Mouse (Mus musculus) MEL (cell line): Measurements from ENCODE around the gene Adcy1. TPM values are rescaled to one million over a fixed set of nuclear protein-coding genes. Genes with fewer than 3 reads are reported as not detected.

ENCODE experiments used
- DNase-seq: peaks from one replicate; pipeline ENCODE4 v3.0.0; 2011; ENCODE audit warnings: low read depth, low spot score
- H3K27ac ChIP-seq: 2 replicates; pipeline ENCODE4 v1.5.1; 2012; ENCODE audit warnings: low read depth, mild to moderate bottlenecking, control low read depth, low read length, moderate library complexity; ENCODE audit not compliant: control insufficient read depth
- H3K27me3 ChIP-seq, 2 experiments: fragments of 150-350 bp in 1 of 2; sonication (generic) in 1 of 2; 2 replicates each; pipeline ENCODE4 v1.6.1; 2012; ENCODE audit warnings: low read length in 2 of 2, mild to moderate bottlenecking in 2 of 2, improper control_type of control experiment in 1 of 2, moderate library complexity in 1 of 2; ENCODE audit not compliant: insufficient read depth in 2 of 2, control insufficient read depth in 1 of 2
- H3K36me3 ChIP-seq, 2 experiments: 2 replicates each; pipeline ENCODE4 v1.6.1; 2012 to 2014; ENCODE audit warnings: low read length in 2 of 2, improper control_type of control experiment in 1 of 2, inconsistent platforms in 1 of 2, mild to moderate bottlenecking in 1 of 2; ENCODE audit not compliant: insufficient read depth in 2 of 2, control insufficient read depth in 1 of 2
- H3K4me1 ChIP-seq, 2 experiments: fragments of 150-350 bp in 1 of 2; sonication (generic) in 1 of 2; 2 replicates each; pipeline ENCODE4 v1.6.1; 2012; ENCODE audit warnings: low read length in 2 of 2, improper control_type of control experiment in 1 of 2, mild to moderate bottlenecking in 1 of 2; ENCODE audit not compliant: insufficient read depth in 2 of 2, control insufficient read depth in 1 of 2
- H3K4me3 ChIP-seq, 2 experiments: fragments of 150-350 bp in 1 of 2; sonication (generic) in 1 of 2; 2 replicates each; pipeline ENCODE4 v1.5.1; 2012; ENCODE audit warnings: low read depth in 2 of 2, low read length in 2 of 2, mild to moderate bottlenecking in 2 of 2, moderate library complexity in 2 of 2, control low read depth in 1 of 2, improper control_type of control experiment in 1 of 2; ENCODE audit not compliant: control insufficient read depth in 1 of 2, insufficient read depth in 1 of 2
- H3K79me2 ChIP-seq: 2 replicates; pipeline ENCODE4 v1.6.1; 2012; ENCODE audit warnings: mild to moderate bottlenecking, low read length, moderate library complexity; ENCODE audit not compliant: control insufficient read depth, poor library complexity, insufficient read depth
- H3K9ac ChIP-seq: 2 replicates; pipeline ENCODE4 v1.6.1; 2012; ENCODE audit warnings: low read depth, mild to moderate bottlenecking, control low read depth, low read length, moderate library complexity; ENCODE audit not compliant: control insufficient read depth, poor library complexity, severe bottlenecking
- H3K9me3 ChIP-seq: fragments of 150-350 bp; sonication (generic); replicated peaks from 2 replicates; pipeline ENCODE4 v1.6.1; 2012; ENCODE audit warnings: mild to moderate bottlenecking, low read length, improper control_type of control experiment, moderate library complexity; ENCODE audit not compliant: insufficient read depth
- CTCF ChIP-seq, 3 experiments: IDR thresholded peaks in 2 of 3; conservative IDR thresholded peaks in 1 of 3; 2 replicates each; pipeline ENCODE4 v1.5.1; 2011 to 2012; ENCODE audit warnings: low read length in 3 of 3, low read depth in 2 of 3, mild to moderate bottlenecking in 2 of 3, improper control_type of control experiment in 1 of 3, inconsistent platforms in 1 of 3, mixed read lengths in 1 of 3, moderate library complexity in 1 of 3; ENCODE audit not compliant: control insufficient read depth in 1 of 3, insufficient read depth in 1 of 3, poor library complexity in 1 of 3, severe bottlenecking in 1 of 3
- EP300 ChIP-seq, 2 experiments: IDR thresholded peaks; 2 replicates each; pipeline ENCODE4 v1.6.1; 2011; ENCODE audit warnings: improper control_type of control experiment in 2 of 2, low read length in 2 of 2, low read depth in 1 of 2, mild to moderate bottlenecking in 1 of 2
- GATA1 ChIP-seq: IDR thresholded peaks from 2 replicates; pipeline ENCODE4 v1.6.1; 2011; ENCODE audit warnings: low read depth, low read length, improper control_type of control experiment
- HCFC1 ChIP-seq: IDR thresholded peaks from 2 replicates; pipeline ENCODE4 v1.6.1; 2012; ENCODE audit warnings: low read depth, mild to moderate bottlenecking, inconsistent platforms, low read length, improper control_type of control experiment, moderate library complexity
- MAFK ChIP-seq: IDR thresholded peaks from 2 replicates; pipeline ENCODE4 v1.6.1; 2011; ENCODE audit warnings: low read depth, mild to moderate bottlenecking, low read length, improper control_type of control experiment, borderline replicate concordance
- MAZ ChIP-seq: IDR thresholded peaks from 2 replicates; pipeline ENCODE4 v1.6.1; 2012; ENCODE audit warnings: low read depth, mild to moderate bottlenecking, inconsistent platforms, low read length, improper control_type of control experiment
- MXI1 ChIP-seq: IDR thresholded peaks from 2 replicates; pipeline ENCODE4 v1.6.1; 2011; ENCODE audit warnings: mild to moderate bottlenecking, low read depth, low read length, improper control_type of control experiment
- NELFE ChIP-seq: IDR thresholded peaks from 2 replicates; pipeline ENCODE4 v1.6.1; 2011; ENCODE audit warnings: low read depth, low read length, improper control_type of control experiment
- POLR2A ChIP-seq, 2 experiments: IDR thresholded peaks; 2 replicates each; pipeline ENCODE4 v1.6.1; 2011 to 2012; ENCODE audit warnings: low read length in 2 of 2, mild to moderate bottlenecking in 2 of 2, control low read depth in 1 of 2, improper control_type of control experiment in 1 of 2, low read depth in 1 of 2, moderate library complexity in 1 of 2; ENCODE audit not compliant: control insufficient read depth in 1 of 2, insufficient read depth in 1 of 2, poor library complexity in 1 of 2
- POLR2AphosphoS5 ChIP-seq: IDR thresholded peaks from 2 replicates; pipeline ENCODE4 v1.6.1; 2012; ENCODE audit warnings: low read depth, borderline replicate concordance, mild to moderate bottlenecking, inconsistent platforms, low read length, moderate library complexity, mixed read lengths
- RAD21 ChIP-seq: IDR thresholded peaks from 2 replicates; pipeline ENCODE4 v1.6.1; 2011; ENCODE audit warnings: mild to moderate bottlenecking, low read depth, low read length, improper control_type of control experiment
- SMC3 ChIP-seq: IDR thresholded peaks from 2 replicates; pipeline ENCODE4 v1.6.1; 2011; ENCODE audit warnings: low read depth, low read length, improper control_type of control experiment
- TBP ChIP-seq: IDR thresholded peaks from 2 replicates; pipeline ENCODE4 v1.8.0; 2011; ENCODE audit warnings: low read depth, low read length, improper control_type of control experiment
- UBTF ChIP-seq: IDR thresholded peaks from 2 replicates; pipeline ENCODE4 v1.6.1; 2012; ENCODE audit warnings: low read depth, mild to moderate bottlenecking, inconsistent platforms, low read length, improper control_type of control experiment, moderate library complexity, borderline replicate concordance; ENCODE audit not compliant: insufficient read depth
- USF2 ChIP-seq, 2 experiments: IDR thresholded peaks; 2 replicates each; pipeline ENCODE4 v1.6.1; 2011 to 2012; ENCODE audit warnings: improper control_type of control experiment in 2 of 2, low read length in 2 of 2, borderline replicate concordance in 1 of 2, inconsistent platforms in 1 of 2, low read depth in 1 of 2, mild to moderate bottlenecking in 1 of 2; ENCODE audit not compliant: insufficient read depth in 1 of 2
- ZKSCAN1 ChIP-seq: IDR thresholded peaks from 2 replicates; pipeline ENCODE4 v1.6.1; 2012; ENCODE audit warnings: low read depth, mild to moderate bottlenecking, inconsistent platforms, low read length, improper control_type of control experiment, moderate library complexity
- polyA plus RNA-seq, 2 experiments: library from polyadenylated mRNA; stranded (reverse) in 1 of 2; unstranded in 1 of 2; fragments of >175 nt in 1 of 2; fragments of >200 nt in 1 of 2; gene quantifications; 2 replicates each; pipeline versions ENCODE4 v1.2.1 to v1.2.4; 2012; ENCODE audit warnings: low replicate concordance in 2 of 2, low read depth in 1 of 2; ENCODE audit not compliant: insufficient read length in 2 of 2, insufficient read depth in 1 of 2, missing spikeins in 1 of 2
- total RNA-seq: library from RNA; depleted of rRNA; stranded (reverse); fragments of 300-350 nt; gene quantifications from 2 replicates; pipeline ENCODE4 v1.2.3, GENCODE M21; 2012

The Adcy1 gene
- total and polyA plus RNA-seq, 3 experiments = under 0.01 TPM; not detected in 2

DNA sequence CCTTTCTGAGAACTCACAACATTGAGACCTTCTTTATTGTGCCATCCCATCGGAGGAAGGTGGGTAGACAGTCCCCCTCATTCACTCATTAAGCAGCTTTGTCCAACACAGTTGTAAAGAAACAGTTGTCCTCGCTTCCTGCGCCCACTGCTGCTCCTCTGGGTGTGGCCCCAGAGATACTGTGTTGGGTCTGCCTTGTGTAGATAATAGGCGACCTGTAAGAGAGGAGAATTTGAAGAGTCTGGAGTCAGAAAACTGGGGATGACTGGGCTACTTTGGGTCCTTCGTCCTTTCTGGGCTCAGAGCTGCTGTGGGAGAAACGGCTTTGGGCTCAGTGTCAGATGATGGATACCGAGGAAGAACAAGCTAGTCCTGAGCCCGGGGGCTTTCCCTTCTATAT lies 75.1 kb downstream of the Adcy1 start:
- TF ChIP-seq MAZ (no peak), USF2 (IDR thresholded peaks at IDR 0.05; ENCODE audit: borderline replicate concordance in 1 of 2, insufficient read depth in 1 of 2, low read depth in 1 of 2, low read length in 2 of 2) (no peak), POLR2A (IDR thresholded peaks at IDR 0.05; ENCODE audit: control insufficient read depth in 1 of 2, insufficient read depth in 1 of 2, low read depth in 1 of 2, low read length in 2 of 2, poor library complexity in 1 of 2) (no peak), SMC3 (no peak), TBP (no peak), HCFC1 (no peak), MXI1 (no peak), CTCF (IDR thresholded peaks at IDR 0.05 in 2 of 3, conservative IDR thresholded peaks at IDR 0.05 in 1 of 3; ENCODE audit: control insufficient read depth in 1 of 3, insufficient read depth in 1 of 3, low read depth in 2 of 3, low read length in 3 of 3, poor library complexity in 1 of 3, severe bottlenecking in 1 of 3) (no peak)
- H3K79me2 ChIP-seq = no peaks in the 10 kb centered on the region
- H3K36me3 ChIP-seq = no peaks in the 10 kb centered on the region
- no peak for DNase-seq
- H3K9me3 ChIP-seq = no peaks in the 10 kb centered on the region
- no peaks in the 10 kb centered on the region for H3K27me3 ChIP-seq
- no peak overlapping the region for H3K9ac ChIP-seq
- H3K4me1 ChIP-seq = no peaks in the 10 kb centered on the region
- no peak overlapping the region for H3K4me3 ChIP-seq
- no peak overlapping the region for H3K27ac ChIP-seq

DNA sequence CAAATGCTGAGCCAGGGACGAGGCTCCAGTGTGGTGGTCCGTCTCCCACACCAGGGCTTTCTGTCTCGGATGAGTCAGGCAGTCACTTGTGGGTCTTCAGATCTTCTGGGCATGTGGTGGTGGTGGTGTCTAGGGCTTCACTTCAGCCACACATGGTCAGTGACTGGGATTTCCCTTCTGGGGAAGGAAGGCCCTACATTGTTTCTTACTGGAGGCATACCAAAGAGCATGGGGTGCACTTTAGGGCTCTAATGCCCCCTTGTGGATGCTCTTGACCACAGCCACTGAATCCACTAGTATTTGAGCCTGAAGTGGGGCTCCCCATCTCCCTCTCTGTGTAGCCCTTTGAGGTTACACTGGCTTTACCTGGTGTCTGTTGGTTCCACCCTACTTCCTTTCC lies 77.2 kb downstream of the Adcy1 start:
- H3K4me1 ChIP-seq = no peaks in the 10 kb centered on the region
- no peaks in the 10 kb centered on the region for H3K79me2 ChIP-seq
- no peak overlapping the region for H3K27ac ChIP-seq
- no peaks in the 10 kb centered on the region for H3K36me3 ChIP-seq
- no peak for DNase-seq
- no peak overlapping the region for H3K9ac ChIP-seq
- no peak for TF ChIP-seq GATA1
- TF ChIP-seq POLR2AphosphoS5 = no peak
- TF ChIP-seq EP300 (IDR thresholded peaks at IDR 0.05; ENCODE audit: low read depth in 1 of 2, low read length in 2 of 2) = no peak
- TF ChIP-seq NELFE = no peak
- no peak for TF ChIP-seq UBTF
- TF ChIP-seq CTCF (IDR thresholded peaks at IDR 0.05 in 2 of 3, conservative IDR thresholded peaks at IDR 0.05 in 1 of 3; ENCODE audit: control insufficient read depth in 1 of 3, insufficient read depth in 1 of 3, low read depth in 2 of 3, low read length in 3 of 3, poor library complexity in 1 of 3, severe bottlenecking in 1 of 3) = peak in 1 of 3 experiments; percentile 12; a peak in 1 of 6 replicates
- TF ChIP-seq RAD21 = no peak
- no peak for TF ChIP-seq ZKSCAN1
- TF ChIP-seq MAFK = no peak
- H3K27me3 ChIP-seq = no peaks in the 10 kb centered on the region
- H3K9me3 ChIP-seq = no peaks in the 10 kb centered on the region
- no peak overlapping the region for H3K4me3 ChIP-seq
